Mouse (Mus musculus): ENCODE data around the gene Stmn1. TPM values are rescaled to one million over a fixed set of nuclear protein-coding genes. Genes with fewer than 3 reads are reported as not detected.

Stmn1 gene
- 936 and 979 TPM in 2 replicates for polyA plus RNA-seq (2015; fragmentation: Nextera tagmentation; extraction: Ambion mirVana)

- no peaks in the 10 kb centered on the region for H3K27me3 ChIP-seq (ENCODE audit: control insufficient read depth, insufficient read depth, low read length)
- H3K4me1 ChIP-seq (ENCODE audit: control insufficient read depth, insufficient read depth, low read length): peaks cover 9% of the 10 kb centered on the region
- ATAC-seq (replicated peaks; ENCODE audit: extremely low read depth, insufficient read depth, low FRiP score): peak; percentile 94
- peak within 1 kb of the TSS; percentile 96 for H3K4me2 ChIP-seq (ENCODE audit: low read depth, low read length)
- peak within 1 kb of the TSS; percentile 90 for H3K4me3 ChIP-seq (ENCODE audit: low read length)
- under 1% methylated on average over 30 of the region's 31 CpGs for WGBS
- peak within 1 kb of the TSS; percentile 92 for H3K27ac ChIP-seq (ENCODE audit: low read length)
- H3K9ac ChIP-seq (ENCODE audit: low read length): peak within 1 kb of the TSS; percentile 91
- peaks cover 24% of the 10 kb centered on the region for H3K36me3 ChIP-seq (ENCODE audit: control insufficient read depth, insufficient read depth)
- H3K9me3 ChIP-seq (replicated peaks; ENCODE audit: control insufficient read depth, low read length): peaks cover 3% of the 10 kb centered on the region; the same call in 1 of the 2 replicates
Measured at GRCm38 (mm10) chr4:134468215-134468575, at the start of gene Stmn1. Gene Stmn1, plus strand, starts transcription at chr4:134468320.

GRCm38 (mm10) chr4:134421971-134422370, 46.1 kb upstream of the Stmn1 start:
- Histone ChIP-seq H3K9ac (ENCODE audit: low read length) (no peak overlapping the region), H3K27ac (ENCODE audit: low read length) (no peak overlapping the region), H3K9me3 (replicated peaks; ENCODE audit: control insufficient read depth, low read length) (no peaks in the 10 kb centered on the region), H3K27me3 (ENCODE audit: control insufficient read depth, insufficient read depth, low read length) (no peaks in the 10 kb centered on the region), H3K4me2 (ENCODE audit: low read depth, low read length) (no peak overlapping the region), H3K4me3 (ENCODE audit: low read length) (no peak overlapping the region), H3K36me3 (ENCODE audit: control insufficient read depth, insufficient read depth) (peaks cover 13% of the 10 kb centered on the region; the same call in 1 of the 2 replicates), H3K4me1 (ENCODE audit: control insufficient read depth, insufficient read depth, low read length) (no peaks in the 10 kb centered on the region)
- no peak for ATAC-seq (replicated peaks; ENCODE audit: extremely low read depth, insufficient read depth, low FRiP score)
- WGBS: 63% methylated on average over 11 of the region's 11 CpGs

GRCm38 (mm10) chr4:134423949-134424348, 44.2 kb upstream of the Stmn1 start:
- Histone ChIP-seq H3K36me3 (ENCODE audit: control insufficient read depth, insufficient read depth) (peaks cover 9% of the 10 kb centered on the region; the same call in 1 of the 2 replicates), H3K4me3 (ENCODE audit: low read length) (no peak overlapping the region), H3K9me3 (replicated peaks; ENCODE audit: control insufficient read depth, low read length) (no peaks in the 10 kb centered on the region), H3K4me1 (ENCODE audit: control insufficient read depth, insufficient read depth, low read length) (no peaks in the 10 kb centered on the region), H3K9ac (ENCODE audit: low read length) (no peak overlapping the region), H3K27me3 (ENCODE audit: control insufficient read depth, insufficient read depth, low read length) (no peaks in the 10 kb centered on the region), H3K4me2 (ENCODE audit: low read depth, low read length) (no peak overlapping the region), H3K27ac (ENCODE audit: low read length) (no peak overlapping the region)
- 85% methylated on average over 7 of the region's 7 CpGs for WGBS
- ATAC-seq (replicated peaks; ENCODE audit: extremely low read depth, insufficient read depth, low FRiP score): no peak

- Histone ChIP-seq H3K4me2 (ENCODE audit: low read depth, low read length) (no peak overlapping the region), H3K4me3 (ENCODE audit: low read length) (no peak overlapping the region), H3K36me3 (ENCODE audit: control insufficient read depth, insufficient read depth) (peaks cover 9% of the 10 kb centered on the region; the same call in 1 of the 2 replicates), H3K27ac (ENCODE audit: low read length) (no peak overlapping the region), H3K9me3 (replicated peaks; ENCODE audit: control insufficient read depth, low read length) (no peaks in the 10 kb centered on the region), H3K9ac (ENCODE audit: low read length) (no peak overlapping the region), H3K27me3 (ENCODE audit: control insufficient read depth, insufficient read depth, low read length) (no peaks in the 10 kb centered on the region), H3K4me1 (ENCODE audit: control insufficient read depth, insufficient read depth, low read length) (no peaks in the 10 kb centered on the region)
- WGBS: 68% methylated on average over 7 of the region's 7 CpGs
- ATAC-seq (replicated peaks; ENCODE audit: extremely low read depth, insufficient read depth, low FRiP score): no peak
Measured at GRCm38 (mm10) chr4:134425088-134425487, 43.0 kb upstream of the Stmn1 start.

- Histone ChIP-seq H3K4me2 (ENCODE audit: low read depth, low read length) (peak overlapping the region; percentile 19), H3K27ac (ENCODE audit: low read length) (no peak overlapping the region), H3K9ac (ENCODE audit: low read length) (peak overlapping the region; percentile 38; the same call in 1 of the 2 replicates)
Measured at GRCm38 (mm10) chr4:134430381-134431004, 37.6 kb upstream of the Stmn1 start.

GRCm38 (mm10) chr4:134432686-134433360, 35.3 kb upstream of the Stmn1 start:
- Histone ChIP-seq H3K4me2 (ENCODE audit: low read depth, low read length) (no peak overlapping the region), H3K9ac (ENCODE audit: low read length) (no peak overlapping the region), H3K27ac (ENCODE audit: low read length) (no peak overlapping the region), H3K4me3 (ENCODE audit: low read length) (no peak overlapping the region), H3K9me3 (replicated peaks; ENCODE audit: control insufficient read depth, low read length) (no peaks in the 10 kb centered on the region), H3K36me3 (ENCODE audit: control insufficient read depth, insufficient read depth) (no peaks in the 10 kb centered on the region), H3K4me1 (ENCODE audit: control insufficient read depth, insufficient read depth, low read length) (no peaks in the 10 kb centered on the region), H3K27me3 (ENCODE audit: control insufficient read depth, insufficient read depth, low read length) (no peaks in the 10 kb centered on the region)
- 79% methylated on average over 15 of the region's 15 CpGs for WGBS
- ATAC-seq (replicated peaks; ENCODE audit: extremely low read depth, insufficient read depth, low FRiP score): no peak

More at GRCm38 (mm10) chr4:134430381-134431004, 37.6 kb upstream of the Stmn1 start:
- Histone ChIP-seq H3K36me3 (ENCODE audit: control insufficient read depth, insufficient read depth) (0 out of 2 replicates have a peak, but pooled peaks cover 3% of the 10 kb centered on the region), H3K4me1 (ENCODE audit: control insufficient read depth, insufficient read depth, low read length) (no peaks in the 10 kb centered on the region), H3K9me3 (replicated peaks; ENCODE audit: control insufficient read depth, low read length) (no peaks in the 10 kb centered on the region), H3K4me3 (ENCODE audit: low read length) (no peak overlapping the region), H3K27me3 (ENCODE audit: control insufficient read depth, insufficient read depth, low read length) (no peaks in the 10 kb centered on the region)
- no peak for ATAC-seq (replicated peaks; ENCODE audit: extremely low read depth, insufficient read depth, low FRiP score)
- 38% methylated on average over 23 of the region's 23 CpGs for WGBS

- H3K9me3 ChIP-seq (replicated peaks; ENCODE audit: control insufficient read depth, low read length): no peaks in the 10 kb centered on the region
- H3K4me3 ChIP-seq (ENCODE audit: low read length): no peak overlapping the region
- H3K36me3 ChIP-seq (ENCODE audit: control insufficient read depth, insufficient read depth): no peaks in the 10 kb centered on the region
- ATAC-seq (replicated peaks; ENCODE audit: extremely low read depth, insufficient read depth, low FRiP score): no peak; the same call in 1 of the 2 replicates
- no peaks in the 10 kb centered on the region for H3K4me1 ChIP-seq (ENCODE audit: control insufficient read depth, insufficient read depth, low read length)
- no peak overlapping the region for H3K9ac ChIP-seq (ENCODE audit: low read length)
- H3K27ac ChIP-seq (ENCODE audit: low read length): no peak overlapping the region
- no peak overlapping the region for H3K4me2 ChIP-seq (ENCODE audit: low read depth, low read length)
- no peaks in the 10 kb centered on the region for H3K27me3 ChIP-seq (ENCODE audit: control insufficient read depth, insufficient read depth, low read length)
- WGBS: 53% methylated on average over 7 of the region's 7 CpGs
Measured at GRCm38 (mm10) chr4:134436185-134436584, 31.9 kb upstream of the Stmn1 start.

GRCm38 (mm10) chr4:134436659-134437058, 31.5 kb upstream of the Stmn1 start:
- Histone ChIP-seq H3K4me2 (ENCODE audit: low read depth, low read length) (no peak overlapping the region), H3K4me3 (ENCODE audit: low read length) (no peak overlapping the region), H3K9ac (ENCODE audit: low read length) (no peak overlapping the region), H3K4me1 (ENCODE audit: control insufficient read depth, insufficient read depth, low read length) (no peaks in the 10 kb centered on the region), H3K9me3 (replicated peaks; ENCODE audit: control insufficient read depth, low read length) (no peaks in the 10 kb centered on the region), H3K36me3 (ENCODE audit: control insufficient read depth, insufficient read depth) (no peaks in the 10 kb centered on the region), H3K27ac (ENCODE audit: low read length) (no peak overlapping the region), H3K27me3 (ENCODE audit: control insufficient read depth, insufficient read depth, low read length) (no peaks in the 10 kb centered on the region)
- ATAC-seq (replicated peaks; ENCODE audit: extremely low read depth, insufficient read depth, low FRiP score): no peak
- WGBS: 65% methylated on average over 10 of the region's 10 CpGs

GRCm38 (mm10) chr4:134439119-134439518, 29.0 kb upstream of the Stmn1 start:
- Histone ChIP-seq H3K27me3 (ENCODE audit: control insufficient read depth, insufficient read depth, low read length) (no peaks in the 10 kb centered on the region), H3K4me2 (ENCODE audit: low read depth, low read length) (no peak overlapping the region), H3K36me3 (ENCODE audit: control insufficient read depth, insufficient read depth) (no peaks in the 10 kb centered on the region), H3K9ac (ENCODE audit: low read length) (no peak overlapping the region), H3K4me3 (ENCODE audit: low read length) (no peak overlapping the region), H3K27ac (ENCODE audit: low read length) (no peak overlapping the region), H3K4me1 (ENCODE audit: control insufficient read depth, insufficient read depth, low read length) (no peaks in the 10 kb centered on the region), H3K9me3 (replicated peaks; ENCODE audit: control insufficient read depth, low read length) (no peaks in the 10 kb centered on the region; the same call in 1 of the 2 replicates)
- 32% methylated on average over 3 of the region's 3 CpGs for WGBS
- ATAC-seq (replicated peaks; ENCODE audit: extremely low read depth, insufficient read depth, low FRiP score): no peak

Measured in heart, embryonic 16.5 days (tissue).